In the genomic region with DNA sequence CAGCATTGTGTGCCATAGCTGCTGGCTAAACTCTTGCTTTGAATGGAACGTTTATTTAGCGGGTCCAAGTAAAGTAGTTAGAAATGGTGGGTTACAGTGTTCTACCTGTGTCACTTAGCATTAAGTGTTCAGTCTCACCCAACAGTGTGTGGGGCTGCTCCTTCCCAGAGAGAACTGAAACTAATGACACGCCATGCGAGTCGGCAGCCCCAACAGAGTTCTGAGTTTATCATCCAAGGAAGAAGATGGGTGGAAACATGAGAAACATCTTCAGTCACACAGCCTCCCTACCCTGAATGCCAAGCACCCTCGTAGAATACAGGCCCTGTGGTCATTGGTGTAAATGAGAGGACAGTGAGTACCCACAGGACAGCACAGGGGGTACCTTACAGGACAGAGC, we compare ENCODE assay signal across 14 mouse cellular contexts.
"Had no signal": no experiment of that assay in that cellular context is flagged by ENCODE, and none has a peak within 500 bp of the region (broad histone marks: within the 10 kb centered on the region; RNA-seq: fewer than 3 reads in every experiment).

No protein-coding gene starts in this region.

- H3K4me2 ChIP-seq: intestine, embryonic 15.5 days; limb, embryonic 15.5 days; liver, embryonic 12.5 days; lung, embryonic 15.5 days; neural tube, embryonic 13.5 days had no signal

- H3K27ac ChIP-seq: intestine, embryonic 15.5 days; limb, embryonic 15.5 days; liver, embryonic 12.5 days; lung, embryonic 15.5 days; midbrain, embryonic 10.5 days; neural tube, embryonic 13.5 days had no signal

- H3K4me3 ChIP-seq: intestine, embryonic 15.5 days; limb, embryonic 15.5 days; liver, embryonic 12.5 days; lung, embryonic 15.5 days; midbrain, embryonic 10.5 days; neural tube, embryonic 13.5 days had no signal

- H3K9ac ChIP-seq: intestine, embryonic 15.5 days; limb, embryonic 15.5 days; liver, embryonic 12.5 days; lung, embryonic 15.5 days; neural tube, embryonic 13.5 days had no signal

- H3K36me3 ChIP-seq: intestine, embryonic 15.5 days; limb, embryonic 15.5 days; liver, embryonic 12.5 days; lung, embryonic 15.5 days; midbrain, embryonic 10.5 days; neural tube, embryonic 13.5 days had no signal

- ATAC-seq: intestine, embryonic 15.5 days; liver, embryonic 12.5 days had no signal

- H3K9me3 ChIP-seq: intestine, embryonic 15.5 days; limb, embryonic 15.5 days; liver, embryonic 12.5 days; lung, embryonic 15.5 days; midbrain, embryonic 10.5 days; neural tube, embryonic 13.5 days had no signal

- H3K4me1 ChIP-seq: intestine, embryonic 15.5 days; limb, embryonic 15.5 days; liver, embryonic 12.5 days; lung, embryonic 15.5 days; midbrain, embryonic 10.5 days; neural tube, embryonic 13.5 days had no signal

- DNase-seq: kidney, adult 18-20 months; kidney, postnatal 25 days; layer of hippocampus, adult 9-11 months; layer of hippocampus, postnatal 36 days; lung, postnatal 14 days; midbrain, embryonic 14.5 days; right cerebral cortex, postnatal 14 days; thymus, postnatal 4 days had no signal

- H3K27me3 ChIP-seq: intestine, embryonic 15.5 days; limb, embryonic 15.5 days; liver, embryonic 12.5 days; lung, embryonic 15.5 days; neural tube, embryonic 13.5 days had no signal
